Mouse (Mus musculus): ENCODE results near the gene Gpr137c.

GRCm38 (mm10) chr14:45318426-45319236 is 99.1 kb downstream of the Gpr137c start, which contains the start of gene Ero1l:
- TF ChIP-seq CTCF (conservative IDR thresholded peaks at IDR 0.05; ENCODE audit: insufficient read depth, insufficient read length, low read depth, low read length) (no peak), POLR2A (IDR thresholded peaks at IDR 0.05; ENCODE audit: low read depth, low read length) (peak; percentile 41)
